ENCODE assay signal across 21 mouse cellular contexts in the genomic region with DNA sequence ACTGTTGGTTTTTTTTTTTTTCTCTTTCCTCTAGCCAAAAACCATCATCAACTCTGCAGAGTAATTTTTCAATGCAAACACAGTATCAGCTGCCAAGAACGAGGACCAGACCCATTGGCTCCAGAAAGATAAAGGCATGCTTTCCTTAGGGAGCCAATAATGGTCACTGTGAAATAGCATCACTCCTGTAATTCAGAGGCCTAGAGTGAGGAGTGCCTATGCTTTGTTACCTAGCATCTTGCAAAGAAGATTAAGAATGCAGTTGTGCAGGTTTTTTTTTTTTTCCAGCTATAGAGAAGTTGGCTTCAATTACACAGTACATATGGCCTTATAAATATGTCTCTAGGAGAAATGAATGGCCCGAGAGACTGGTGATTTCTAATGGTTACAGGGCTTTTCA.
DNase-seq lines count a peak whose midpoint lies in the region; ATAC-seq and TF ChIP-seq lines count a peak whose summit lies in the region.
"Had no signal": no experiment of that assay in that cellular context is flagged by ENCODE, and none has a peak within 500 bp of the region (broad histone marks: within the 10 kb centered on the region; RNA-seq: fewer than 3 reads in every experiment).

No protein-coding gene starts in this region.

- DNase-seq in heart, adult 11 months = peak; percentile 35
- peak; percentile 44 for DNase-seq in lung, embryonic 14.5 days
- DNase-seq in lung, postnatal 4 days = no peak
- DNase-seq: adrenal gland, adult 2 months; adrenal gland, postnatal 10 days; adrenal gland, postnatal 25 days; cerebellum, adult 11 months; cerebellum, adult 18-20 months; cerebellum, adult 8-10 months; cerebellum, adult 9-11 months; cerebellum, postnatal 14 days; cerebellum, postnatal 36 days; embryo, embryonic 11 days had no signal

- TF ChIP-seq CTCF in lung, embryonic 14.5 days (IDR thresholded peaks at IDR 0.05; ENCODE audit: low read depth) = no peak

- no peak overlapping the region for H3K4me3 ChIP-seq in heart, embryonic 12.5 days
- no peak overlapping the region for H3K4me3 ChIP-seq in lung, embryonic 14.5 days (ENCODE audit: low read depth, low read length)
- H3K4me3 ChIP-seq: embryonic facial prominence, embryonic 12.5 days; embryonic facial prominence, embryonic 15.5 days; erythroblast, embryonic 14.5 days; forebrain, embryonic 10.5 days; forebrain, embryonic 12.5 days had no signal

- H3K27me3 ChIP-seq in heart, embryonic 12.5 days (replicated peaks) = no peaks in the 10 kb centered on the region
- no peaks in the 10 kb centered on the region for H3K27me3 ChIP-seq in lung, embryonic 14.5 days (ENCODE audit: insufficient read depth, low read length)
- H3K27me3 ChIP-seq: embryonic facial prominence, embryonic 15.5 days; forebrain, embryonic 12.5 days had no signal

- no peaks in the 10 kb centered on the region for H3K36me3 ChIP-seq in heart, embryonic 12.5 days
- no peaks in the 10 kb centered on the region for H3K36me3 ChIP-seq in lung, embryonic 14.5 days (ENCODE audit: insufficient read depth)
- H3K36me3 ChIP-seq: embryonic facial prominence, embryonic 12.5 days; embryonic facial prominence, embryonic 15.5 days; forebrain, embryonic 10.5 days; forebrain, embryonic 12.5 days had no signal

- H3K4me2 ChIP-seq in heart, embryonic 12.5 days = no peak overlapping the region
- no peak overlapping the region for H3K4me2 ChIP-seq in lung, embryonic 14.5 days
- H3K4me2 ChIP-seq: embryonic facial prominence, embryonic 12.5 days; embryonic facial prominence, embryonic 15.5 days; forebrain, embryonic 12.5 days had no signal

- peaks cover 25% of the 10 kb centered on the region for H3K4me1 ChIP-seq in heart, embryonic 12.5 days (replicated peaks)
- 0 out of 2 replicates have a peak, but pooled peaks cover 3% of the 10 kb centered on the region for H3K4me1 ChIP-seq in lung, embryonic 14.5 days (ENCODE audit: insufficient read depth)

- H3K9me3 ChIP-seq in heart, embryonic 12.5 days (replicated peaks) = no peaks in the 10 kb centered on the region
- no peaks in the 10 kb centered on the region for H3K9me3 ChIP-seq in lung, embryonic 14.5 days (ENCODE audit: low read depth, low read length)
- H3K9me3 ChIP-seq: embryonic facial prominence, embryonic 12.5 days; embryonic facial prominence, embryonic 15.5 days; forebrain, embryonic 10.5 days; forebrain, embryonic 12.5 days had no signal

- H3K27ac ChIP-seq in heart, embryonic 12.5 days (ENCODE audit: poor library complexity, severe bottlenecking) = no peak overlapping the region
- no peak overlapping the region for H3K27ac ChIP-seq in lung, embryonic 14.5 days (ENCODE audit: low read depth)
- H3K27ac ChIP-seq: embryonic facial prominence, embryonic 12.5 days; embryonic facial prominence, embryonic 15.5 days; forebrain, embryonic 10.5 days; forebrain, embryonic 12.5 days had no signal

- ATAC-seq in heart, embryonic 12.5 days (ENCODE audit: insufficient number of reproducible peaks, low FRiP score) = no peak
- ATAC-seq in lung, embryonic 14.5 days (ENCODE audit: insufficient read depth) = no peak
- ATAC-seq: forebrain, embryonic 14.5 days; forebrain, embryonic 16.5 days had no signal

- H3K9ac ChIP-seq in heart, embryonic 12.5 days = no peak overlapping the region
- H3K9ac ChIP-seq in lung, embryonic 14.5 days = no peak overlapping the region
- H3K9ac ChIP-seq: embryonic facial prominence, embryonic 12.5 days; embryonic facial prominence, embryonic 15.5 days; forebrain, embryonic 12.5 days had no signal

- 54% methylated on average over 2 of the region's 2 CpGs for WGBS in heart, embryonic 12.5 days
- 47% methylated on average over 2 of the region's 2 CpGs for WGBS in lung, embryonic 14.5 days

Comparison
In these comparisons a context has a peak if more than half of its experiments do, and no peak if none do; other contexts are left out.
1. DNase-seq: peak in heart, adult 11 months (single experiment) and lung, embryonic 14.5 days (single experiment); none in lung, postnatal 4 days (0 of 2).